26 mouse cellular contexts compared by ENCODE assay signal in the genomic region with DNA sequence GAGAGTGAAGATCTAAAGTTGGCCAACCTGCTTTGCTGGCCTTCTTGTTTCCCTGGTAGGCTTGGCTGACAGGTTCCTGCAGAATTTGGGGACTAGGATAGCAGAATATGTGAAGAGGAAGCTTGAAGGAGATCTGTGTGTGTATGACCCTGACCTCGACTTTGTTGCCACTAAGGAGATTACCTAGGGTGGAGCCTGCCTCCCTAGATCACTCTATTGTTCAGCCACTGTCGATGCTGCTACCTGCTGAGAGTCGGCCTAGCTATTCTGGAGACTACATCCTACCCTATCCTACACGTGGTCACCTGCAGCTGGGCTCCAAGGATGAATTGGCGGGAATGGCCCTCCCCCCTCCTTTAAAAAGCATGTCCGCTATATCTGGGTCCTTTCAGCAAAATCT.
DNase-seq lines count a peak whose midpoint lies in the region; ATAC-seq and TF ChIP-seq lines count a peak whose summit lies in the region.
"Had no signal": no experiment of that assay in that cellular context is flagged by ENCODE, and none has a peak within 500 bp of the region (broad histone marks: within the 10 kb centered on the region; RNA-seq: fewer than 3 reads in every experiment).

No protein-coding gene starts in this region.

- no peak overlapping the region for H3K4me3 ChIP-seq in ES-E14 (ENCODE audit: insufficient read depth in 1 of 2, low read depth in 1 of 2, low read length in 2 of 2, poor library complexity in 1 of 2, severe bottlenecking in 1 of 2)

- no peak for ATAC-seq in erythroblast, adult 5-6 weeks (replicated peaks; ENCODE audit: low FRiP score, poor library complexity, severe bottlenecking)
- no peak for ATAC-seq in cerebellum, adult (ENCODE audit: insufficient number of reproducible peaks, low FRiP score, low TSS enrichment)
- ATAC-seq: activated CD4-positive, CD25-positive, alpha-beta regulatory T cell, adult 4 months; CD4-positive, CD25-positive, alpha-beta regulatory T cell, adult 4 months; Patski had no signal

- peaks cover 2 to 6% of the 10 kb centered on the region in 2 experiments; a peak in 3 of 4 replicates for H3K4me1 ChIP-seq in ES-E14 (ENCODE audit: control insufficient read depth in 2 of 2, insufficient read depth in 2 of 2, low read length in 2 of 2, poor library complexity in 1 of 2)

- in situ Hi-C loops in ES-E14 (cut with MboI; ENCODE audit: low sequenced_read_pairs in 2 of 2, unreplicated experiment in 2 of 2) = no loop called here

- H3K9ac ChIP-seq in ES-E14 (ENCODE audit: insufficient read depth, low read depth, low read length, poor library complexity, severe bottlenecking) = no peak overlapping the region

- H3K9me3 ChIP-seq in ES-E14 (ENCODE audit: control insufficient read depth, insufficient read depth, low read depth, low read length) = no peaks in the 10 kb centered on the region
- H3K9me3 ChIP-seq: G1E had no signal

- no peaks in the 10 kb centered on the region for H3K36me3 ChIP-seq in ES-E14 (ENCODE audit: control insufficient read depth, insufficient read depth, low read length, poor library complexity, severe bottlenecking)
- H3K36me3 ChIP-seq: G1E had no signal

- DNase-seq in ES-CJ7 (ENCODE audit: low read depth, low spot score) (peak; percentile 67), ES-E14 (ENCODE audit: low read depth, low spot score) (peak; percentile 6), R1 (ENCODE audit: low read depth, low spot score) (peak; percentile 75), ZHBTc4 (ENCODE audit: low read depth, low spot score) (peak; percentile 35)
- no peak for DNase-seq in layer of hippocampus, adult 18-20 months (ENCODE audit: low spot score in 2 of 2)
- no peak for DNase-seq in urinary bladder, postnatal 14 days (ENCODE audit: low spot score)
- DNase-seq: adrenal gland, adult 2 months; adrenal gland, adult 8-10 months; adrenal gland, postnatal 10 days; adrenal gland, postnatal 14 days; adrenal gland, postnatal 25 days; adrenal gland, postnatal 36 days; B cell, adult 2 months; cerebellum, adult 11 months; cerebellum, adult 11-12 months; cerebellum, adult 18-20 months; cerebellum, adult 2 months; cerebellum, adult 8-10 months; cerebellum, adult 9-10 months; cerebellum, adult 9-11 months had no signal

- H3K27ac ChIP-seq in ES-E14 (ENCODE audit: insufficient read depth, low read depth, low read length, poor library complexity, severe bottlenecking) = no peak overlapping the region

TF ChIP-seq in ES-E14, 5 proteins besides CTCF, POLR2A, EP300 and RAD21:
- TF ChIP-seq ZC3H11A (IDR thresholded peaks at IDR 0.05; ENCODE audit: borderline replicate concordance, low read depth, low read length) (no peak), HCFC1 (IDR thresholded peaks at IDR 0.05; ENCODE audit: borderline replicate concordance, insufficient read depth, low read length) (no peak), CHD2 (IDR thresholded peaks at IDR 0.05; ENCODE audit: low read depth, low read length) (no peak), ZNF384 (IDR thresholded peaks at IDR 0.05; ENCODE audit: low read depth, low read length) (no peak), MAFK (IDR thresholded peaks at IDR 0.05; ENCODE audit: insufficient read depth, low read depth, low read length) (no peak)

Comparison
In these comparisons a context has a peak if more than half of its experiments do, and no peak if none do; other contexts are left out.
1. DNase-seq: peak in ES-CJ7 (single experiment), ES-E14 (single experiment), R1 (single experiment) and ZHBTc4 (single experiment); none in layer of hippocampus, adult 18-20 months (0 of 2) and urinary bladder, postnatal 14 days (single experiment).